9 mouse cellular contexts compared by ENCODE assay signal in the genomic region with DNA sequence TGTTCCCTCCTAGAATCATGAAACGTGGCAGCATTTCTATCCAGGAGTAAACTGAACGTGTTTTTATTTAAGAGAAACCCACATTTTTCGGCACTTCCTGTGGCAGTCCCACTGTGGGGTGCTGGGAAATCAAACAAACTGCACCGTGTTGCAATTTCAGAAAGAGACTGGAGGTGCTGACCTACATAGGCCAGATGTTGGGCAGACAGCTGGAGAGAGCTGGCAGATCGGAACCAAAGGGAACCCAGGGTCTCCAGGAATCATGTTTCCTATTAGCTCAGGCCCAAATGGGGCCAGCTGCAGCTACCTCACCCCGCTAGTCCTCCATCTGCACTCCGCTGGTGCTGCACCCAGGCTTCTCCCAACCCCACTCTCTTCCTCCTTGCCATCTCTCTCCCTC. TPM values are rescaled to one million over a fixed set of nuclear protein-coding genes. Genes with fewer than 3 reads are reported as not detected.
DNase-seq lines count a peak whose midpoint lies in the region; ATAC-seq and TF ChIP-seq lines count a peak whose summit lies in the region.
"Had no signal": no experiment of that assay in that cellular context is flagged by ENCODE, and none has a peak within 500 bp of the region (broad histone marks: within the 10 kb centered on the region; RNA-seq: fewer than 3 reads in every experiment).

No protein-coding gene starts in this region.

- intact Hi-C loops in left cerebral cortex, postnatal 36 days (cut with DNase I), result no loop called here

- H3K9ac ChIP-seq in kidney, embryonic 15.5 days, result no peak overlapping the region
- no peak overlapping the region for H3K9ac ChIP-seq in embryonic facial prominence, embryonic 15.5 days
- H3K9ac ChIP-seq: midbrain, embryonic 12.5 days had no signal

- 66% methylated on average over 7 of the region's 7 CpGs for whole genome bisulfite sequencing in kidney, embryonic 15.5 days
- WGBS in embryonic facial prominence, embryonic 15.5 days, result 36% methylated on average over 7 of the region's 7 CpGs
- WGBS in limb, embryonic 10.5 days, result 66% methylated on average over 7 of the region's 7 CpGs
- WGBS in olfactory bulb, adult 2 months, result 73% methylated on average over 7 of the region's 7 CpGs

- ATAC-seq in kidney, embryonic 15.5 days (replicated peaks; ENCODE audit: low FRiP score), result no peak
- no peak; the same call in 1 of the 2 replicates for ATAC-seq in embryonic facial prominence, embryonic 15.5 days (ENCODE audit: insufficient number of reproducible peaks, low FRiP score, low TSS enrichment, low read depth)

- H3K4me3 ChIP-seq in kidney, embryonic 15.5 days (replicated peaks), result no peak overlapping the region
- no peak overlapping the region for H3K4me3 ChIP-seq in embryonic facial prominence, embryonic 15.5 days (replicated peaks)
- no peak overlapping the region for H3K4me3 ChIP-seq in limb, embryonic 10.5 days
- H3K4me3 ChIP-seq in olfactory bulb, adult 2 months (ENCODE audit: insufficient read depth, low read depth, low read length), result no peak overlapping the region
- H3K4me3 ChIP-seq: midbrain, embryonic 12.5 days had no signal

- TF ChIP-seq CTCF in olfactory bulb, adult 2 months (IDR thresholded peaks at IDR 0.05; ENCODE audit: insufficient read depth, low read depth, low read length), result no peak

- no peak overlapping the region for H3K4me2 ChIP-seq in kidney, embryonic 15.5 days
- no peak overlapping the region for H3K4me2 ChIP-seq in embryonic facial prominence, embryonic 15.5 days (replicated peaks)
- H3K4me2 ChIP-seq: midbrain, embryonic 12.5 days had no signal

- TF ChIP-seq POLR2A in olfactory bulb, adult 2 months (IDR thresholded peaks at IDR 0.05; ENCODE audit: insufficient read depth, low read depth, low read length), result no peak

- 0 out of 2 replicates have a peak, but pooled peaks cover 8% of the 10 kb centered on the region for H3K36me3 ChIP-seq in kidney, embryonic 15.5 days
- no peaks in the 10 kb centered on the region for H3K36me3 ChIP-seq in embryonic facial prominence, embryonic 15.5 days
- H3K36me3 ChIP-seq in limb, embryonic 10.5 days, result peaks cover 53% of the 10 kb centered on the region

- H3K27ac ChIP-seq in kidney, embryonic 15.5 days, result 0 out of 2 replicates have a peak overlapping the region, but pooled peaks have one; percentile 2
- peak overlapping the region; percentile 82 for H3K27ac ChIP-seq in embryonic facial prominence, embryonic 15.5 days (replicated peaks)
- peak overlapping the region; percentile 72 for H3K27ac ChIP-seq in limb, embryonic 10.5 days
- H3K27ac ChIP-seq in olfactory bulb, adult 2 months (ENCODE audit: insufficient read depth, low read depth, low read length), result peak overlapping the region; percentile 29; the same call in 1 of the 2 replicates

- H3K4me1 ChIP-seq in kidney, embryonic 15.5 days, result peaks cover 33% of the 10 kb centered on the region
- peaks cover 51% of the 10 kb centered on the region for H3K4me1 ChIP-seq in embryonic facial prominence, embryonic 15.5 days
- H3K4me1 ChIP-seq in limb, embryonic 10.5 days, result peaks cover 40% of the 10 kb centered on the region
- peaks cover 29% of the 10 kb centered on the region for H3K4me1 ChIP-seq in olfactory bulb, adult 2 months (ENCODE audit: control insufficient read depth, insufficient read depth, low read length)

- no peak for DNase-seq in kidney, postnatal 10 days
- peak; percentile 54 for DNase-seq in limb, embryonic 10.5 days (ENCODE audit: low spot score)
- DNase-seq in left cerebral cortex, postnatal 36 days (ENCODE audit: low spot score in 2 of 2), result no peak
- DNase-seq in left cerebral cortex, adult 11 months (ENCODE audit: low spot score), result no peak
- no peak for DNase-seq in embryo, embryonic 11 days

- no peaks in the 10 kb centered on the region for H3K27me3 ChIP-seq in kidney, embryonic 15.5 days
- no peaks in the 10 kb centered on the region for H3K27me3 ChIP-seq in embryonic facial prominence, embryonic 15.5 days
- H3K27me3 ChIP-seq in limb, embryonic 10.5 days (ENCODE audit: low read depth, poor library complexity, severe bottlenecking), result no peaks in the 10 kb centered on the region
- H3K27me3 ChIP-seq: midbrain, embryonic 12.5 days had no signal

- H3K9me3 ChIP-seq in kidney, embryonic 15.5 days (replicated peaks), result no peaks in the 10 kb centered on the region
- H3K9me3 ChIP-seq in embryonic facial prominence, embryonic 15.5 days (replicated peaks), result no peaks in the 10 kb centered on the region
- H3K9me3 ChIP-seq in limb, embryonic 10.5 days (replicated peaks), result no peaks in the 10 kb centered on the region
- H3K9me3 ChIP-seq: midbrain, embryonic 12.5 days had no signal

RNA-seq across cellular contexts. Expression of a gene that starts 16.8 kb away (rescaled TPM):
- polyA plus RNA-seq in kidney, embryonic 15.5 days (2015; fragmentation: Nextera tagmentation; extraction: Ambion mirVana), result 18.2 and 21.8 TPM in 2 replicates
- 32.3 and 33.9 TPM in 2 replicates for polyA plus RNA-seq in embryonic facial prominence, embryonic 15.5 days (2015; fragmentation: Nextera tagmentation; extraction: Ambion mirVana)
- 25.0 and 31.3 TPM in 2 replicates for polyA plus RNA-seq in limb, embryonic 10.5 days (2016; fragmentation: Nextera tagmentation; extraction: Ambion mirVana)
- polyA plus RNA-seq in olfactory bulb, adult 2 months (2012; ENCODE audit: insufficient read depth, insufficient read length, low replicate concordance, missing spikeins), result not detected in 2 replicates
- total RNA-seq in left cerebral cortex, postnatal 36 days (2021), result 10 to 100 TPM; 10.8 to 13.3 TPM

Comparison
In these comparisons a context has a peak if more than half of its experiments do, and no peak if none do; other contexts are left out.
1. H3K27ac ChIP-seq: peak in every context shown above with its lines; median percentile 82 in embryonic facial prominence, embryonic 15.5 days; 72 in limb, embryonic 10.5 days; 29 in olfactory bulb, adult 2 months; 2 in kidney, embryonic 15.5 days.